Mouse (Mus musculus): ENCODE measurements around the gene Mark3.

- TF ChIP-seq CTCF (IDR thresholded peaks at IDR 0.05; ENCODE audit: borderline replicate concordance, insufficient read depth, low read length) (no peak), POLR2A (IDR thresholded peaks at IDR 0.05; ENCODE audit: low read depth, low read length) (no peak)
These were observed 14.6 kb upstream of the Mark3 start for GRCm38 (mm10) chr12:111559647-111560258.

Data from embryonic fibroblast, embryonic 13.5 days (primary cell).